Mouse (Mus musculus): Measurements from ENCODE around the gene Smarcd2.

Gene Smarcd2

GRCm38 (mm10) chr11:106272644-106273310 is at the start of gene Smarcd2:
Smarcd2 (minus strand) TSS chr11:106272972.
- peak; percentile 97 for DNase-seq (ENCODE audit: low spot score)

GRCm38 (mm10) chr11:106318406-106319366 is 45.9 kb upstream of the Smarcd2 start:
- DNase-seq (ENCODE audit: low spot score), result no peak

GRCm38 (mm10) chr11:106317801-106318200 is 45.0 kb upstream of the Smarcd2 start:
- DNase-seq (ENCODE audit: low spot score), result no peak

- DNase-seq (ENCODE audit: low spot score), result no peak
Measured at GRCm38 (mm10) chr11:106316416-106316815, 43.6 kb upstream of the Smarcd2 start.

DNA sequence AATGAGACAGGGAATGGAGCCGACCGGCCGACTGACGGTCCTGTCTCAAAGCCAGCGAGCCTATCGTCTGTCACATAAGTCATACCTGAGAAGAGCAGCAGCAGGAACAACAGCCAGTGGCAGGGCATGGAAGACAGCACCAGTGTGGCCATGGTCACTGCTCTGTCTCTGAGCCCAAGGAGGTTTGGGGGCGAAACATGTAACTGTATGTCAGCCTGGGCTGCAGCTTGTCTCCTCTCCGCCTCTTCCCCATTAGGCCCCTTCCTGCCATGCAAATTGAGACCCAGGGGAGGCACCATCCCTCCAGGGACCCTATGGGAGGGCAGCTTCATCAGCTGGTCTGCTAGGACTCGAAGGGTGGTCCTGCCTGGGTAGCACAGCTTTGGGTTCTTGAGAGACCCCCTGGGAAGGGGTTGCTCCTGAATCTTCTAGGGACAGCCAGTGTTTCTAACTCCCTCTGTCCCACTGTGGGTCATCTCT is 41.6 kb upstream of the Smarcd2 start, which contains the start of gene Cd79b:
TSS of gene Cd79b (minus strand) at position 430 of the 480 bp plus-strand sequence.
- DNase-seq (ENCODE audit: low spot score), result no peak

GRCm38 (mm10) chr11:106313533-106313932 is 40.8 kb upstream of the Smarcd2 start:
- DNase-seq (ENCODE audit: low spot score), result no peak

DNA sequence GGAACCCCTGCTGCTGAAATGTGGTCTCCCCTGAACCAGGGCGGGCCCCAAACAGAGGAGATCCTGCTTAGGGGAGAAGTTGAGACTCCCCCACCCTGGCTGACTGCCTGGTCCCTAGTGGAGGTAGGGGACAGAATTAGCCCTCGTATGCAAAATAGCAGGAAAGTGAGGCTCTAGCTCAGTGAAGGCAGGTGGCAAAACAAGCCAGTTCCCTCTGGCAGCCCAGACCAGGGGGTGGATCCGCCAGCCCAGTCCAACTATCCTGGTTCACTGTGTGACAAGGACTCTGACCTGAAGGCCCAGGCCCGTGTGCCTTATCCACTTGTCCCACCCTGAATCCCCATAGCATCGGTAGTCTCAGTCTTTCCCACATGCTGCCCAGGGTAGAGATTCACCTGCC is 37.4 kb upstream of the Smarcd2 start:
- DNase-seq (ENCODE audit: low spot score), result no peak

GRCm38 (mm10) chr11:106308162-106308561 is 35.4 kb upstream of the Smarcd2 start:
- DNase-seq (ENCODE audit: low spot score), result no peak

DNA sequence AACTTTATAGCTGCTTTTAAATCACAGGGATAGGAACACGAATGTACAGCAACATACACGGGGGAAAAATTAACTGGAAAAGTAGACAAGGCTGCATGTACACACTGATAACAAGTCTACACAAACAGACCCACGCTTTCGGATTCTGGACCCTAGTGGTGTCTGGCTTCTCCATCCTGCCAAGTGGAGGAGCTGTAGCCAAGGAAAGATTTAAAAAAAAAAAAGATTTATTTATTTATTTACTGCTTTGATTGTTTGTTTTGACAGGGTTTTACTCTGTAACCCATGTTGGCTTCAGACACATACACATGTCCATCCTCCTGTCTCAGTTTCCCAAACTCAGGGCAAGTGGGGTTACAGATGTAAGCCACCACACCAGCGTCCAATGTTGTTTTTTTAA is 34.7 kb upstream of the Smarcd2 start:
- DNase-seq (ENCODE audit: low spot score), result no peak

GRCm38 (mm10) chr11:106306758-106307157 is 34.0 kb upstream of the Smarcd2 start:
- no peak for DNase-seq (ENCODE audit: low spot score)

DNA sequence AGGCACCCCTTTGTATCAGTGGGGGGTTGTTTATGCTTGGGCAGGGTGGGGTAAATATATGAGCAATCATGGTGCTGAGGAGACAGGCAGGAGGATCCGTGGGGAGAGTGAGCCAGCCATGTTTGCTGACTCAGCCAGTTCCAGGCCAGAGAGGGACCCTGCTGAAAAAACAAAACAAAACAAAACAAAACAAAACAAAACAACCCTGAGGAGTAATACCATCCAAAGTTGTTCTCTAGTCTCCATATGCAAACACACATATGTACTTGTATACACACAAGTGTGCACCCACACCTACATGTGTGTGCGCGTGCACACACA is 33.3 kb upstream of the Smarcd2 start:
- DNase-seq (ENCODE audit: low spot score), result no peak

DNA sequence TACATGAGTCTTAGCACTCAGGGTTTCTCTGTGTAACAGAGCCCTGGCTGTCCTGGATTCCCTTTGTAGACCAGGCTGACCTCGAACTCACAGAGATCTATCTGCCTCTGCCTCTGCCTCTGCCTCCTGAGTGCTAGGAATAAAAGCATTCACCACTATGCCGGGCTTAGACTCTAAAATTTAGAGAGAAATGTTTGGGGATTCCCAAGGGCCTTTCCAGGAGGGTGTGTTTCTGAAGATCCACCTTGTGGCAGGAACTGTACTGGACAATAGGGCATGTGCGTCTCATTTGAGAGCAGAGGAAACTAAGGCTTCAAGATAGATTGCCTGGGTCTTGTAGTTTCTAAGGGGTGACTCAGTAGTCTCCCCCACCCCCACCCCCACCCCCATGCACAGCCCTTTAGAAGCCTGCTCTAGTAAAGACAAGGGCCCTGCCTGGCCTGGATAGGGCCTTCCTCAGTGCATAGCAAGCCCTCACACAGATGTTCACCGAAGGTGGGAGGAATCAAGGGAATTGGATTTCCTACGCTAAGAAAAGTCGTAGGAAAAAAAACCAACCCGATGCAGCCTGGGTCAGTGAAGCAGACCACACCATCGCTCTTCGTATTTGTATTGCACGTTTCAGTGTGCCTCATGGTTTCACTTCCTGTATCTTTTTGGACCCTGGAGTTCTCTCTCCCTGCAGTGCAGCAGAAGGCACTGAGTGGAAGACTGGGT is 32.7 kb upstream of the Smarcd2 start:
- no peak for DNase-seq (ENCODE audit: low spot score)

DNA sequence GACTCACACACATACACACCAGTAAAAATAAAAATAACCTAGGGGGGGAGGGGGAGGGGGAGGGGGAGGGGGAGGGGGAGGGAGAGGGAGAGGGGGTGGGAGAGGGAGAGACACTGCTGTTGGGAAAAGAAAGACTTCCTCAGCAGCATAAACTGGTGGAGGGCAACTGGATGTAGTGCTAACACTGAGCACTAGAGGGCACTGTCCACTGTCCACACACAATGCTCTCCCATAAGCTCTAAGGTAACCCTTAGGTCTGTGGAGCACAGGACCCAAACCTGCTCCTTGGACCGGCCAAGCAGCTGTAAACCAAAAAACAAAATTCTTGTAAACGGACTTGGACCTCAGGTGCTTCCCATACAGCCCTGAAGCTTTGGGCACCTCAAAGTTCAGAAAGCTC is 29.9 kb upstream of the Smarcd2 start:
- DNase-seq (ENCODE audit: low spot score), result peak; percentile 62

GRCm38 (mm10) chr11:106301765-106302164 is 29.0 kb upstream of the Smarcd2 start, which contains the start of gene Gh:
Gh (minus strand) TSS chr11:106301865.
- no peak for DNase-seq (ENCODE audit: low spot score)

DNA sequence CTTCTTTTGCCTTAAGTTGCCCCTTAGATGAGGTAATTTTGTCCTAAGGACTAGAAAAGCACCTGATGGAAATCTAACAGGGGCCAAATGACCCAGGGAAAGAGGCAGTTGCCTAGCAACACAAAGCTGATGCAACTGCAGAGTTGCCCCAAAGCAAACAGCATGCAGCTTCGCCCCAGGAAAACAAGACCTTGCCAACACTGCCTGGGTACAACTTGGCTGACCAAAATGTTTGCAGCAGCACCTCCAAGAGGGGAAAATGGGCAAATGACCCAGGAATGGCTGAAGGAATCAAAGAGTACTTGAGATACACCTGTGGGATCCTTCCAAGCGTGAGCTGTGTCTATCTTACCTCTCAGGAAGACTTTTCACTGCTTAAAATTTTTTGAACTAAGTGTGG is 19.1 kb upstream of the Smarcd2 start:
- no peak for DNase-seq (ENCODE audit: low spot score)

DNA sequence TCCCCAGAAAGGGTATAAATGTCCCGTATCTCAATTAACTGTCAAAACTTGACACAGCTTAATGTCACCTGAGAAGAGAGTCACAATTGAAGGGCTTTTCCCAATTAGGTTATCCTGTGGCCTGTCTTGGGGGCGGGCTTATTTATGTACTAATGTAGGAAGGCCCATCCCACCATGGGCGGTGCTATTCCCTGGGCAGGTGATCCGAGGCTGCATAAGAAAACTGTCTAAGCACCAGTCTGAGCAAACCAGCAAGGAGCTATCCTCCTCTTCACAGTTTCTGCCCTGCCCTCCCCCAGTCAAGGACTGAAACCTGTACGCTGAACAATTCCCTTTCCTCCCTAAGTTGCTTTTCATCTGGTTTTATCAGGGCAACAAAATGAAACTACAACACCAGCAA is 17.6 kb upstream of the Smarcd2 start:
- DNase-seq (ENCODE audit: low spot score), result no peak

DNA sequence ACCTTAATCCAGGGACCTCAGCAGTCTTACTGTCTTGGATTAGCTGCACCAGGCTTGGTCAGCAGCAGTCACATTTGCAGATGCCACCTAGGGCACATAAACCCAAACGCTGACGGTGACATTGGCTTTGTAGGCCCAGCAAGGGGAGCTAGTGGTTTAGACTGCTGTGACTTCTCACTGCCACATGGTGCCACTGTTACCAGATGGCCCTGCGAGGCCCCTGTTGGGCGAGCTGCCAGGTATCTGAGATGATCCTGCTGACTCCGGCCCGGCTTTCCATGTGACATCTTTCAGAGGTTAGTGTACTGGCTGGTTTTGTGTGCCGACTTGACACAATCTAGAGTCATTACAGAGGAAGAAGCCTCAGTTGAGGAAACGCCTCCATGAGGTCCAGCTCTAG is 16.6 kb upstream of the Smarcd2 start:
- no peak for DNase-seq (ENCODE audit: low spot score)

DNA sequence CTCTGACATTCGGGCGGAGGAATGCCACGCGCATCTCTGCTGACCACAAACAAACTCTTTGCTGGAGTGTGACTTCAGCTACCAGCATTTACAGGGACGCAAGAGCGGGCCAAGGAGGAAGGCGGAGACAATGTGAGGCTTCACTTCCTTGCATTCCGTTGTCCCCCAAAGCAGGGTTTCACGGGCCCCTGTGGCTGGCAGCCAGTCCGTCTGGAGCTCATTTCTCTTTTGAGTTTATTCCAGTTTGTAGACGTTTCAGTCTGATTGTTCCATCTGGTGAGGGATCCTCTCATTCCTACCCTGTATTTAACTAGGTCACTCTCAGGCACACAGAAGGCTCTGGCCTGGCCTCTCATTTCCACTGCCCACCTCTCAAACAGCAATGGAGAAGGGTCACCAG is 14.2 kb upstream of the Smarcd2 start:
- no peak for DNase-seq (ENCODE audit: low spot score)

DNA sequence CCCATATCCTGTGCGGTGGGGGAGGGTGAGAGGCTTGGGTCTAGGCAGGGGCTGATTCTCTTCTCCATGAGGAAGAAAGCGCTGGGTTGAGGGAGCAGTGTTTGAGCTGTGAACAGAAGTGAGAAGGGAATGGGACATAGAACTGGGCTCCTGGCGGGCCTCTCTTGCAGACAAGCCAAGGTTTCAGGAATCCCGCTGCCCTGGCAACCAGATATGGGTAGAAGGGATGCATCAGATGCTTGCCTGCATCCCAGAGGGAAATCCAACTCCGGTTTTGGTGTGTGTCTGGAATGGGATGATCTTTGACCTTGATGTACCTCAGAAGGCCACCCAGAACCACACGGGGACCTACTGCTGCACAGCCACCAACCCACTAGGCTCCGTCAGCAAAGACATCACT is 13.4 kb upstream of the Smarcd2 start:
- DNase-seq (ENCODE audit: low spot score), result no peak

- no peak for DNase-seq (ENCODE audit: low spot score)
Measured at GRCm38 (mm10) chr11:106284126-106284525, 11.4 kb upstream of the Smarcd2 start.

GRCm38 (mm10) chr11:106283371-106283770 is 10.6 kb upstream of the Smarcd2 start:
- no peak for DNase-seq (ENCODE audit: low spot score)

DNA sequence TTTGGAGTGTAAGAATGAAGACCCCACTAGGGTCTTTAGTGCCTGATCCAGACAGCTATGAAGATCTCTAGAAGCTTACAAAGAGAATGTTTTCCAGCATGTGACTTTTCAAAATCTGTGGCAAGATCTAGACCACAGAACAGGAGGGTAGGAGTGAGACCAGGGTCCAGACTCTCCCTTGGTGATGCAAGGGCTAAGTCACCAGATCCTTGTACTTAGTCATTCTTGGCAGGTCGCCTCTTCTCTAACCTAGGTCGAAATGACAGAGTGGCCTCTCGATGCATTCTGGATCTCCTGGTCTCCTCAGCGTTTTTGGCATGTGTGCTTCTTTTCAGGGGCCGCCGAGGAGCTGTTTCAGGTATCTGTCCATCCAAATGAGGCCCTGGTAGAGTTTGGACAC is 9.7 kb upstream of the Smarcd2 start:
- no peak for DNase-seq (ENCODE audit: low spot score)
